Mouse (Mus musculus) ovary, postnatal 10 days (tissue): Measurements from ENCODE around the gene Atp23.

Experiments used
- DNase-seq: peaks from one replicate; pipeline ENCODE4 v3.0.0; 2022; ENCODE audit warnings: low spot score

Gene Atp23

DNA sequence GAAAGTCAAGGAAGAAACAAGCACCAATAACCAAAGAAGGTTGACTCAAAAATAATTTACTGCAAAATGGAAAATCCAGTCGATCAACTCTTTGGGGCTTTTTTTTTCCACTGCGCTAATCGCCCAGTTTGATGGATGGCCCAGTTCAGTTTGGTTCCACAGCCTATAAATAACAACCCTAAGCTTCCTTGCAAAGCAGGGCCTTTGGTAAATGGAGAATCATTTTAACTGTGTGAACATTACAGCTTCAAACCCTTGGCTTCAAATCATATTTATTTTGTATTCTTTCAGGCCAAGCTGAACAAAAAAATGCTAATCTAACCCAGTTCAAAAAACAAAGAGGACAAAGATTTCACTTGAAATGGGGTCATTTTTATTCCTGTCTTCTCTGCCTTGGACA lies 78.7 kb downstream of the Atp23 start:
- no peak for DNase-seq
